In the genomic region with DNA sequence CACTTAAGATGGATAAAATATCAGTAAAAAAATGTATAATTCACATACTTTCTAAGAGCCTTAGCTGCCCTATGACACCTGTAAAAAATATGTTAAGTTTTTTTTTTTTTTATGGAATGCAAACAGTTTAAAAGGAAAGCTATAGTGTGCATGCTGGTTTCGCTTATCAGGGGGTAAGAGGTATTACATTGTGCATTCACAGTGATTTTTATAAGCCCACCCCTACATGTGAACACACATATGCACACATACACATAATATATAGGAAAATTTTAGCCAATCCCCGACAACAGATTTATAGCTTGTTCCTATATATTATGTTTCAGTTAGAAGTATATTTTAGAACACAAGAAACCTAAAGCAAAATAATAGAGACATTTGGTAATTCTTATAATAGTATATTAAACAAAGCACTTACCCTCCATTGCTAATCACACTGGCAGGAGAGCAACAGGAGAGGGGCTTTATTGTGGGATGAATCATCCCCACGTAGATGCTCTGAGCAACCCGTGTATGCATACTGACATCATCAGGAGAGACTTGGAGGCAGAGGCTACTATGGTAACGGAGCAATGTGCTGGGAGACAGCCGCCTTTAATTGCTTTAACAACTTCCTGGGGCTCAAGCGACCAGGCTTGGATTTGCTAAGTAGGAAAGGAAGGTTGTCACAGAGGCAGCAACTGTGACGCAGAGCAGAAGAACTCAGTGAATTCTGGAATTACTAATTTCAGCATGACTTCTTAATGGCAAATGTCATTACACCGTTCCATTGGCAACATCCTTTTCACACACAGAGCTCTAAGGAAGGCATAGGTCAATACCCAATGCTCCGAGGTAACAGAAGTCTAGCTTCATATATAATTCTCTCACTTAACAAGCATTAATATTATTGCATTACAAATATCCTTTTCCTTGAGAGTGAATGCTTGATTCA, we compare ENCODE assay signal across 7 mouse cellular contexts. TPM values are rescaled to one million over a fixed set of nuclear protein-coding genes. Genes with fewer than 3 reads are reported as not detected.
DNase-seq lines count a peak whose midpoint lies in the region; ATAC-seq and TF ChIP-seq lines count a peak whose summit lies in the region.

No protein-coding gene starts in this region.

- POLR2A ChIA-PET in Patski (lab: Charles Lee), result no interaction called here

- 27% methylated on average over 10 of the region's 10 CpGs for WGBS in embryonic facial prominence, embryonic 10.5 days
- WGBS in hindbrain, postnatal 0 days, result 21% methylated on average over 10 of the region's 10 CpGs
- WGBS in midbrain, embryonic 11.5 days, result 18% methylated on average over 10 of the region's 10 CpGs

- intact Hi-C loops in gastrocnemius, postnatal 14 days (cut with DNase I; ENCODE audit: low total_unique reads), result no loop called here

- H3K9me3 ChIP-seq in embryonic facial prominence, embryonic 10.5 days, result no peaks in the 10 kb centered on the region
- H3K9me3 ChIP-seq in hindbrain, postnatal 0 days (ENCODE audit: low read length), result no peaks in the 10 kb centered on the region
- H3K9me3 ChIP-seq in midbrain, embryonic 11.5 days (ENCODE audit: control insufficient read depth, low read length), result no peaks in the 10 kb centered on the region

- H3K36me3 ChIP-seq in embryonic facial prominence, embryonic 10.5 days (replicated peaks), result no peaks in the 10 kb centered on the region
- H3K36me3 ChIP-seq in hindbrain, postnatal 0 days (ENCODE audit: insufficient read depth, low read length), result no peaks in the 10 kb centered on the region
- H3K36me3 ChIP-seq in midbrain, embryonic 11.5 days (ENCODE audit: control insufficient read depth, insufficient read depth, low read length), result no peaks in the 10 kb centered on the region

- no peak overlapping the region for H3K4me3 ChIP-seq in embryonic facial prominence, embryonic 10.5 days
- 0 out of 2 replicates have a peak overlapping the region, but pooled peaks have one; percentile 14 for H3K4me3 ChIP-seq in hindbrain, postnatal 0 days (ENCODE audit: low read length)
- no peak overlapping the region for H3K4me3 ChIP-seq in midbrain, embryonic 11.5 days (ENCODE audit: low read depth, low read length)

- TF ChIP-seq CTCF in Patski (IDR thresholded peaks at IDR 0.05), result no peak
- TF ChIP-seq CTCF in hindbrain, postnatal 0 days (IDR thresholded peaks at IDR 0.05; ENCODE audit: low read depth), result peak; percentile 11; the same call in 1 of the 2 replicates

- in situ Hi-C loops in Patski (cut with MboI; ENCODE audit: low pct_unique_long_range_greater_than_20kb), result no loop called here

- H3K9ac ChIP-seq in hindbrain, postnatal 0 days (replicated peaks; ENCODE audit: low read length), result no peak overlapping the region
- H3K9ac ChIP-seq in midbrain, embryonic 11.5 days (ENCODE audit: low read length), result no peak overlapping the region

- peaks cover 27% of the 10 kb centered on the region for H3K4me1 ChIP-seq in embryonic facial prominence, embryonic 10.5 days
- peaks cover 11% of the 10 kb centered on the region for H3K4me1 ChIP-seq in hindbrain, postnatal 0 days (ENCODE audit: insufficient read depth, low read length)
- H3K4me1 ChIP-seq in midbrain, embryonic 11.5 days (ENCODE audit: control insufficient read depth, insufficient read depth, low read length), result peaks cover 26% of the 10 kb centered on the region

- peak; percentile 35 for DNase-seq in Patski (ENCODE audit: low read depth, low spot score)
- peak; percentile 48 for DNase-seq in embryonic facial prominence, embryonic 10.5 days (ENCODE audit: low spot score)
- peak; percentile 84 for DNase-seq in hindbrain, postnatal 0 days (ENCODE audit: low spot score)
- peak; percentile 92 for DNase-seq in midbrain, embryonic 11.5 days (ENCODE audit: low spot score, missing footprints)
- no peak for DNase-seq in urinary bladder, adult 18-20 months (ENCODE audit: low spot score in 2 of 2)
- DNase-seq in gastrocnemius, adult 18-20 months (ENCODE audit: low spot score), result no peak
- DNase-seq in gastrocnemius, postnatal 14 days, result no peak

- no peaks in the 10 kb centered on the region for H3K27me3 ChIP-seq in Patski
- no peaks in the 10 kb centered on the region for H3K27me3 ChIP-seq in embryonic facial prominence, embryonic 10.5 days (replicated peaks; ENCODE audit: low read depth, poor library complexity, severe bottlenecking)
- H3K27me3 ChIP-seq in hindbrain, postnatal 0 days (ENCODE audit: insufficient read depth, low read length), result no peaks in the 10 kb centered on the region
- H3K27me3 ChIP-seq in midbrain, embryonic 11.5 days (ENCODE audit: control insufficient read depth, insufficient read depth, low read length), result no peaks in the 10 kb centered on the region

- no peak overlapping the region for H3K27ac ChIP-seq in embryonic facial prominence, embryonic 10.5 days (replicated peaks)
- peak overlapping the region; percentile 54; the same call in 1 of the 2 replicates for H3K27ac ChIP-seq in hindbrain, postnatal 0 days
- peak overlapping the region; percentile 36; the same call in 1 of the 2 replicates for H3K27ac ChIP-seq in midbrain, embryonic 11.5 days (ENCODE audit: low read depth, low read length)

- peak overlapping the region; percentile 47 for H3K4me2 ChIP-seq in hindbrain, postnatal 0 days (ENCODE audit: low read depth, low read length)
- peak overlapping the region; percentile 16; the same call in 1 of the 2 replicates for H3K4me2 ChIP-seq in midbrain, embryonic 11.5 days

- CTCF ChIA-PET in Patski (lab: Charles Lee), result interaction anchor here (1.0 to 2.3 kb wide), 3 partner anchors 11 to 47 kb away, joined by 3 to 9 read pairs (median 3); no protein-coding TSS in a partner anchor

- peak; percentile 98 for ATAC-seq in Patski
- peak; percentile 93 for ATAC-seq in hindbrain, postnatal 0 days
- peak; percentile 92 for ATAC-seq in midbrain, embryonic 11.5 days (ENCODE audit: low FRiP score)

RNA-seq across cellular contexts. Expression of a gene that starts 47.9 kb away (rescaled TPM):
- polyA plus RNA-seq in Patski (2021), result 74.0 TPM
- 11.3 and 11.7 TPM in 2 replicates for polyA plus RNA-seq in embryonic facial prominence, embryonic 10.5 days (2016; fragmentation: Nextera tagmentation; extraction: Ambion mirVana)
- total RNA-seq in hindbrain, postnatal 0 days (2014; rRNA removed), result 76.8 and 77.3 TPM in 2 replicates
- polyA plus RNA-seq in hindbrain, postnatal 0 days (2015; fragmentation: Nextera tagmentation; extraction: Ambion mirVana), result 40.8 and 44.7 TPM in 2 replicates
- 21.1 and 21.2 TPM in 2 replicates for polyA plus RNA-seq in midbrain, embryonic 11.5 days (2014; fragmentation: Nextera tagmentation; extraction: Ambion mirVana)
- total RNA-seq in gastrocnemius, adult 18-20 months (2021), result 10 to 100 TPM; 29.7 to 34.6 TPM
- total RNA-seq in gastrocnemius, postnatal 14 days (2021), result 10 to 100 TPM; 61.1 to 72.7 TPM

Comparison
In these comparisons a context has a peak if more than half of its experiments do, and no peak if none do; other contexts are left out.
1. DNase-seq: peak in Patski (single experiment), embryonic facial prominence, embryonic 10.5 days (single experiment), hindbrain, postnatal 0 days (single experiment) and midbrain, embryonic 11.5 days (single experiment); none in urinary bladder, adult 18-20 months (0 of 2), gastrocnemius, adult 18-20 months (single experiment) and gastrocnemius, postnatal 14 days (single experiment).
2. Peak in every context shown above with its lines, with median percentiles within 50 percentile points of each other: ATAC-seq.